Mouse (Mus musculus): ENCODE measurements around the gene Gm42906.

Gm42906 gene

GRCm38 (mm10) chr5:151428113-151428756 lies at the start of gene Gm42906:
Gene Gm42906, minus strand, starts transcription at chr5:151428163.
- no peak for DNase-seq (ENCODE audit: low spot score)

- DNase-seq (ENCODE audit: low spot score) = no peak
These were observed 17.7 kb upstream of the Gm42906 start for GRCm38 (mm10) chr5:151445695-151446094.

- no peak for DNase-seq (ENCODE audit: low spot score)
These were observed 7.1 kb upstream of the Gm42906 start for GRCm38 (mm10) chr5:151435106-151435505.

- DNase-seq (ENCODE audit: low spot score) = no peak
These were observed 1.5 kb downstream of the Gm42906 start for GRCm38 (mm10) chr5:151426466-151426865.

GRCm38 (mm10) chr5:151422692-151423091 lies 5.3 kb downstream of the Gm42906 start:
- DNase-seq (ENCODE audit: low spot score) = no peak

- DNase-seq (ENCODE audit: low spot score) = no peak
These were observed 6.1 kb downstream of the Gm42906 start for GRCm38 (mm10) chr5:151421859-151422258.

GRCm38 (mm10) chr5:151418551-151418950 lies 9.4 kb downstream of the Gm42906 start:
- peak; percentile 80 for DNase-seq (ENCODE audit: low spot score)

GRCm38 (mm10) chr5:151417421-151418038 lies 10.4 kb downstream of the Gm42906 start:
- peak; percentile 56 for DNase-seq (ENCODE audit: low spot score)

- peak; percentile 10 for DNase-seq (ENCODE audit: low spot score)
These were observed 11.0 kb downstream of the Gm42906 start for GRCm38 (mm10) chr5:151416988-151417387.

GRCm38 (mm10) chr5:151413617-151414016 lies 14.3 kb downstream of the Gm42906 start:
- DNase-seq (ENCODE audit: low spot score) = peak; percentile 76

GRCm38 (mm10) chr5:151412666-151413463 lies 15.1 kb downstream of the Gm42906 start:
- DNase-seq (ENCODE audit: low spot score) = peak; percentile 54

- no peak for DNase-seq (ENCODE audit: low spot score)
These were observed 18.0 kb downstream of the Gm42906 start for GRCm38 (mm10) chr5:151410006-151410405.

- no peak for DNase-seq (ENCODE audit: low spot score)
These were observed 18.7 kb downstream of the Gm42906 start for GRCm38 (mm10) chr5:151409282-151409681.

- no peak for DNase-seq (ENCODE audit: low spot score)
These were observed 19.7 kb downstream of the Gm42906 start for GRCm38 (mm10) chr5:151408124-151408900.

GRCm38 (mm10) chr5:151407493-151407892 lies 20.5 kb downstream of the Gm42906 start:
- DNase-seq (ENCODE audit: low spot score) = no peak

- DNase-seq (ENCODE audit: low spot score) = no peak
These were observed 21.7 kb downstream of the Gm42906 start for GRCm38 (mm10) chr5:151406276-151406675.

- DNase-seq (ENCODE audit: low spot score) = no peak
These were observed 22.6 kb downstream of the Gm42906 start for GRCm38 (mm10) chr5:151405314-151405903.

GRCm38 (mm10) chr5:151403586-151403985 lies 24.4 kb downstream of the Gm42906 start:
- DNase-seq (ENCODE audit: low spot score) = no peak

GRCm38 (mm10) chr5:151400557-151400944 lies 27.4 kb downstream of the Gm42906 start:
- no peak for DNase-seq (ENCODE audit: low spot score)

- DNase-seq (ENCODE audit: low spot score) = no peak
These were observed 27.9 kb downstream of the Gm42906 start for GRCm38 (mm10) chr5:151399918-151400556.

GRCm38 (mm10) chr5:151396119-151396518 lies 31.8 kb downstream of the Gm42906 start:
- no peak for DNase-seq (ENCODE audit: low spot score)
